Mouse (Mus musculus): ENCODE measurements around the gene Insm1. TPM values are rescaled to one million over a fixed set of nuclear protein-coding genes. Genes with fewer than 3 reads are reported as not detected.

Gene Insm1
- total RNA-seq (2022): 10 to 100 TPM in 2 of 4 experiments, 1 to 10 TPM in 2; 7.0 to 18.3 (median 10.6) TPM

DNA sequence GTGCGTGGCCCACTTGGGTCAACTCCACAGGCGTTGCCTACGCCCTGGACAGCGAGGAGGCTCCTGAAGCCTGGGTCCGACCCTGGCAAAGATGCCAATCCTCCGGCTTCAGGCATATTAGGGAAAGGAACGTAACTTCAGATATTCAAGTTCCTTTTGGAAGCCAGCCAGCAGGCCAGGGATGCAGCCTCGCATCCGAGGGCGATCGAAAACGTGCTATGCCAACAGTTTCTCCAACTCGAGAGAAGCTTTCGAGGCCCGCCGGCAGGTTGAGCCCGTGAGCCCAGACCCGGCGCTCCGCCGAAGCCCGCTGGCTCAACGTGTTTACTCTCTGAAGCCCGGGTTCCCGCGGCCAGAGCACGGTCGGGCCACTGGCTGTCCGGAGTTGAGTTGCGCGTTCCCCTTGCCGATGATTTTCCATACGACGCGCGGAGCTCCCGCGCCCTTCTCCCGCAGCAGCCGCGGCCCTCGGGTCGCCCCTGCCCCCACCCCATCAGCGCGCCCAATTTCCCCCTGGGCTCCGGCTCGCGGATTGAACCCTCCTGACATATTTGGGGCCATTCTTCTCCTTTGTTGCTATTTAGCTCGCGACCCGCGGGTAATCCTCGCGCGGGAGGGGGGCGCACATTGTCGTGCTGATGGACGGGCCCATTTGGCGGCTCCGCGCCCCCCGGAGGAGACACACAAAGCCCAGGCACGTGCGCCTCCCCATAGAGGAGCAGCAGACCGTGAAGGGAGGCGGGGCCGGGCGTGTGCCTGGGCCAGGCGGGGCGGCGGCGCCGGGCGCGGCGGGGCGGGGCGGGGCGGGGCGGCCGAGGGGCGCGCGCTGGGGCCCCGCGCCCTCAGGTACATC is at the start of gene Insm1:
TSS of gene Insm1 (plus strand) at position 846 of the 853 bp plus-strand sequence.
- no peak for DNase-seq

DNA sequence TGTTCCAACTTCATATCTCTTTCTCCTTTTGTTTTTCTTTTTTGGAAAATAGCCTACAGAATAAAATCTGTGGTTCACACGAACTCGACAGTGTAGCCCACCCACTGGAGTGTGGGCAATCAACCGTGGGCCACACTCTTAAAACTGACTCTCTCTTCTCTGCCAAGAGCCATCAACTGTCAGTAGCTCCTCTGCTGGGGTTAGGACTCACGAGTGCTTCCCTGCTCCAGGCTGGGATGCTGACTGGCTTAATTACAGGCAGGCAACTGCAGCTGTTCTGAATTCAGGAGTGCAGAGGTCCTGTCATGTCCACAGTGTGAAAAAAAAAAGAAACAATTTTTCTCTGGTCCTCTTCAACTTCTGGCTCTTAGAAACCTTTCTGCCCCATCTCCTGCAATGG is 49.6 kb upstream of the Insm1 start:
- DNase-seq: no peak

DNA sequence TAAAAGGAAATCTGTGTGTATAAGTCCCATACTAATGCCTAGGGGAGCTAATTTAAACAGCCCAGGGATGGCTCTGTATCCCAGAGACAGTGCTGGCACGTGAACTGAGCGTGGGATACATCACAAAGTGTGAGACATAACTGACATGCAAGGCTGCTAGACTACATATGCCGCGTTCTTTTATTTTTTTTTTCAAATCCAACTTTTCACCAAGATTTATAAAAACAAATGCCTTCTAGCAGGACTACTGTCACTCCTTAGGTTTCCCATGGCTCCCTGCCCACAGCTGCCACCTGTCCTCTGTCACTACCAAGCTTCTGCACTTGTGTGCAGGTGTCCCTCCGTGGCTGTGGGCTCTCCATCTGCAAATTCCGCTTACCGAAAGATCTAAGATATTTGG is 47.5 kb upstream of the Insm1 start:
- no peak for DNase-seq

DNA sequence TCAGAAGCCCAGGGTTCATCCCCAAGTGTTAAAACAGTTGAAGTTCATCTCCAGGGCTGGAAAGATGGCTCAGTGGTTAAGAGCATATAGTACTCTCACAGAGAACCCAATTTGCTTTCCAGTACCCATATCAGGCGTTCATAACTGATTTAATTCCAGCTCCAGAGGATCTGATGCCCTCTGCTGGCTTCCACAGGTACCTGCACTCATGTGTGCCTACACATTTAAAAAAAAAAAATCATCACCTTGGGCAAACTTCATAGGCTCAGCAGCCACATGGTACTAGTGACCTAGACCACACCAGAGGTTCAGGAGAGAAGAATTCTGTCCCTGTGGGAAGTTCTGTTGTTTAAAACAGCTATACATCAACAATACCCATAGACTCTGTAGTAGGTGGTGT is 43.0 kb upstream of the Insm1 start:
- no peak for DNase-seq

DNA sequence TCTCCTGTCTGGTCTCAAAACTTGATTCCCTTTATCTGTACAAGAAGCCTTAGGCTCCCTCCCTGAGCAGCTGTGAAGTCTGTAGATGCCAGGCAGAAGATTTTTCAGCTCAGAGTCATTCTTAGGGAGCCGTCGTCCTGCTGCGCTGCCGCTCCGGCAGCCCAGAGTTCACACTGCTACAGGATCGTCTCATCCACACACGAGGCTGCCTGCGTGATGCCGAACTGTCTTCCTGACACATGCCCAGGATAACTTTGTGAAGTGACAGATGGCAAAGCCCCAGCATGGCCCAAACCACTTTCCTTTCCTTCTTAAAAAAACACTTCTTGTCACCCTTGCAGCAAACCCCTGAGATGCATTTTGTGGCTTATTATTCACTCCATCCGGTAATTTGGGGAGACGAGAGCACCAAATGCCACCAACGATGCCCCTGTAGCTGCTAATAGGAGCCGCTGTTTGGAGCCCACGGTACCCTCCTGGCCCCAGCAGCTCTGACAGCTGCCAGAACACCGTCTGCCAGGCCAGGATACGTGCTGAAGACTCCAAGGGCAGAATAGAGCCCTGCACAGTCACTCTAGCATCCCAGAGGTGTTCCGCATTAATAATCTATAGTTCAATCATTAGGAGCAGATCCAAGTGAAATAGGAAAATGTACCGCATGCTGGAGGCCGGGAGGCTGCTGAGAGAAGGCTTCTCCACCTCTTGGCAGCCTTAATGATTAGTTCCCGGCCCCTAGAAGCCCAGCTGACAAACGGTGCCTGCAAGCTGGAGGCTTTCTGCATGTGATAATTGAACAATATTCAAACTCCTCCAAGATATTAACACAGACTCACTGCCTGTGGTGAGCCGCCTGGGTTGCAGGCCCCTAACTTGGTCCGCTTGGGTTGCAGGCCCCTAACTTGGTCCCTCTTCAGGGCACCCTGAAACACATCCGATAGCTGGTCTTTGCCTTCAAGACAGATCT is 37.6 kb upstream of the Insm1 start:
- DNase-seq: no peak

DNA sequence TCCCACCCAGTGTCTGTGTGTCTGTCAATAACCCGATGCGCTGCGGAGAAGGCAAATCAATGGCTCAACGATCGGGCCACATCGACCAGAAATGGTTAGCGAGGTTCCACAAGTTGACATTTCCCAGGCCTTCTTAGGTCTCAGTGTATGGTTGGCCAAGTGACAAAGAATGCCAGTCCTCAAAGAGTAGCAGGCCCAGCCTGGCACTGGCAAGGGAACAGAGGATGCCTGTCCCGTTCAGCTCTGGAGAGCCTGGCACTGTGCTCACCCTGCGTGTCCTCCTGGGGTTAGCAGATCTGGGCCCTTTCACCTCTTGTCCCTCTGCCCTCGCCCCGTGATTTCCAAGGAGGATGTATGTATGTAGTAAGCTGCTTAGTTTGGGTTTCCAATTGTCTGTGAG is 25.6 kb upstream of the Insm1 start:
- no peak for DNase-seq

DNA sequence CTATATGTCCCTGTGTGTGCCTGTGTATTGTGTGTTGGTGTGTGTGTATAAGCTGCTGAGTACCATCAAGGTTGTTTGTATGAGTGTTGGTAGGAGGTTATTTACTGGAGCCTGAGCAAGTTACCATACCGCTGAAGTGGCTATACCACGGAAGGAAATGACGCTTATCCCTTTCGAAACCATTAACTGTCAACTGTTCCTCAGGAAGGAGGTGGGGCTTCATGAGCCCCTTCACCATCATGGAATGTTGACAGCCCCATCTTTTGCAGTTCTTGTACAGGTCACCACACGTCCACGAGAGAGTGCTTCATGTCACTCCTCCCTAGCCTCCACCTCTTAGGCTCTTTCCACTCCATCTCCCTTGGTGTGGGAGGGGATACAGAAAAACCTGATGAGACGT is 23.8 kb upstream of the Insm1 start:
- DNase-seq: no peak

DNA sequence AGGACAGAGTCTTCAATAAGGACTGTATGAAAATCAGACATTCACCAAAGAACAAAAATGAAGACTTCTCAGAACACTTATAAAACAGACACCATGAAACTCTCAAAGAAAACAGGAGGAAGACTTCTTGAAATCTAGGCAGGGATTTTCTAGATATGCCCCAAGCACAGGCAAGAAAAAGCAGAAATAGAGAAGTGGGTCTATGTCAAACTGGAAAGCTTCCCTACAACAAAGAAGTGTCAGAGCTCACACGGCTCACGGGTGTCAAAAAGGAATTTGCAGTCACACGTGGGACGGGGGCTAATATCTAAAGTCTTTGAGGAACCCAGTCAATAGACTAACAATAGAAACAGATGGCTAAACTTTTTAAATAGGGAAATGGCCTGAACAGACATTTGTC is 10.8 kb upstream of the Insm1 start:
- no peak for DNase-seq

DNA sequence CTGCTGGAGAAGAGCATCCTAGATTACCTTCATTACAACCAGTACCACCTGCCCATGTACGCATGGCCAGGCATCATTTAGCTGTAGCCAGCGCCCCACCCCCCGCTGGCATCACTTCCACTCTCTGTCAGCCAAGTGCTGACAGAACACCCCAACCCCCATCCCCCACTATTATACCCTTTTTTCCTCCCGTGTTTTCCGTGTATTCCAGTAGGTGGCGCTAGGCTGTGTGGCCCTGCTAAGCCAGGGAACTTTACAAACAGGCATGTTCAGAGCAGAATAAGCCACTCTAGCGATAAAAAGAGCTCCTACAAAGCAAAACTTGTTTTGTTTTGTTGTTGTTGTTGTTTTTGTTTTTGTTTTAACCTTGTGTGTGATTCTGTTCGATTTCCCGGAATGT is 7.0 kb upstream of the Insm1 start:
- no peak for DNase-seq

DNA sequence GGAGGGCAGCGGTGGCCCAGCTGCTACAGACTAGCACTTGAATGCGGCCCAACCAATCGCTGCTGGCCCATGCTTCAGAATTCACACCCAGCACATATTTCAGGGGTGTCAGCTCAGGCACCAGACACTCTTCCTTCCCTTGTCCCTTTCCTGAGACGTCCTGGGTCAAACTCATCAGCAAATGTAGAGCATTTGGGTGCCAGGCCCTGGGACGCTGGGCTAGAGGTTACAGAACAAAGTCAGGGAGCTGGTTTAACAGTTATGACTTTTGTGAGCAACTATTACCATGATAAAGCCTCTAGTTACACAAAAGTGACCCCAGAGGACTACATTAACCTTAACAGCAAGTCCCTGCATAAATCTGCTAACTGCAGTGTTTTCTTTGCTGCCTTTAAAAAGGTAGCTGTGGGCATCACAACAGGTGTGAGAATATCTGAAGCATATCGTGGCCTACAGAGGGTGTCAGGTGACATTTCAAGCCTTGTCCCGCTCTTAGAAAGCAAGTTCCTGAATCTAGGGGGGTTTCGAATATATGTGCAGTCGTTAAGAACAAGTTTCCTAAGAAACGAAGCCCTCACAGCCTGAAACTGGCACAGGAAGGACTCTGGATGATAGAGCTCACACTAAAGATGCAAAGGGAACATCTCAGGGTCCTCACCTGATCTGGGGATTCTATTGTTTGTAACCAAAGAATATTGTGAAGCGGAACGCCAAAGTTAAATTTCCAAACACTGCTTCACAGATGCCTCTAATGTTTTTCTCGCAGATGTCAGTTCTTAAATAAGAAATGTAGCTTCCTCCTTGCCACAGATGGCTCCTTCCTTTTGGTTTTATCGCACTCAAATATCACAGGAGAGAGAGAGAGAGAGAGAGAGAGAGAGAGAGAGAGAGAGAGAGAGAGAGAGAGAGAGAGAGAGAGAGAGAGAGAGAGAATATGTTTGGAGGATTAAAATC is 5.3 kb upstream of the Insm1 start:
- DNase-seq: no peak

DNA sequence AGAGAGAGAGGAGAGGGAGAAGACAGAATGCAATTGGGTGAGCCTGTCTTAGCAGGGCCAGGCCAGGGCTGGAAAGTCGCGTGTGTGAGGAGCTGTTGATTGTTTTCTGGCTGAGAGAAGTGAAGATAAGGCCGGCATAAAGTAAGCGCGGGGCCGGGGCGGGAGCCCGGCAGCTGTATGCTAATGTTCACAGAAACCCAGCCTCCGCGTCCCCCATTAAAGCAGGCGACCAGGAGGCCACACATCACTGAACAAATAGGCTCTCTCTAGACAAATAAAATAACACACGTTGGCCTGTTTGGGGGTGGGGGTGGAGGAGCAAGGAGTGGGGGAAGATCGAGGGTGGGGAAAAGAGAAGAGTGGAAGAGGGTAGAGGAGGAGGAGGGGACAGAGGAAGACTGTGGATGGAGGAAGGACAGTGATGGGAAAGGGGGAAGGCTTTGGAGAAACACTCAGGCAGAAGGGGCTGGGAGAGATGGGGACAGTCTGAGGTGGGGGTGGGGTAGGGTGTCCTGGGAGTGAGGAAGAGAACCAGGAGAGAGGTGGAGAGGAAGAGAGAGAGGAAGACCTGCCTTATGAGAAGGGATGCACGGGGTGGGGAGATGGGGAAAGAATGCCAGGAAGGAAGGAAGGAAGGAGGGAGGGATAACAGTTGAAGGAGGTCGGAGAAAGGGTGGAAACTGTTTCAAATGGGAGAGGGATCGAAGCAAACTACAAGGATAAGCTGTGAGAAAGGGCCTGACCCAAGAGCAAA is 4.3 kb upstream of the Insm1 start:
- DNase-seq: no peak

DNA sequence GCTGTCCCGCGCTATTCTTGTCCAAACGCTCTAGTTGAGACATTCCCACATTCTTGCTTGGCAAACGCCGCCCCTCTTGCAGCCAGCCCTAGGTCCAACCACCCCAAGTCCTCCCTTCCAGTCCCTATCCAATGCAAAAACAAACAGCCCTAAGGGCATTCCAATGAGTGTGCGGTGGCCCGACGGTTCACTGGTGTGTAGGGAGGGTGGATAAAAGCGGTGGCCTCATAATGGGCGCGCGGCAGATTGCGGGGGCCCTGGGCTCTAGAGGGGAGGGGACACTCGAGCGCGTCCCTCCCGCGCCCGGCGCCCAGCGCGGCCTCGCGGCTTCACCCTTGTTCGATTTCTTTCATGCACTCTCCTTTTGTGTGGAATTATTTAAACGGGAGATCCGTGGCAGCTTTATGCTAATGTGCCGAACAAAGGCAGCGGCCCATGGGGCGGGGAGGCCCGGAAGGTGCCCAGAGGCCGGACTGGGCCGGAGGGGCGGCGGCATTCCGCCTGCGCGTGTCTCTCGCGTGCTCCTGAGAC is 3.5 kb upstream of the Insm1 start:
- no peak for DNase-seq

DNA sequence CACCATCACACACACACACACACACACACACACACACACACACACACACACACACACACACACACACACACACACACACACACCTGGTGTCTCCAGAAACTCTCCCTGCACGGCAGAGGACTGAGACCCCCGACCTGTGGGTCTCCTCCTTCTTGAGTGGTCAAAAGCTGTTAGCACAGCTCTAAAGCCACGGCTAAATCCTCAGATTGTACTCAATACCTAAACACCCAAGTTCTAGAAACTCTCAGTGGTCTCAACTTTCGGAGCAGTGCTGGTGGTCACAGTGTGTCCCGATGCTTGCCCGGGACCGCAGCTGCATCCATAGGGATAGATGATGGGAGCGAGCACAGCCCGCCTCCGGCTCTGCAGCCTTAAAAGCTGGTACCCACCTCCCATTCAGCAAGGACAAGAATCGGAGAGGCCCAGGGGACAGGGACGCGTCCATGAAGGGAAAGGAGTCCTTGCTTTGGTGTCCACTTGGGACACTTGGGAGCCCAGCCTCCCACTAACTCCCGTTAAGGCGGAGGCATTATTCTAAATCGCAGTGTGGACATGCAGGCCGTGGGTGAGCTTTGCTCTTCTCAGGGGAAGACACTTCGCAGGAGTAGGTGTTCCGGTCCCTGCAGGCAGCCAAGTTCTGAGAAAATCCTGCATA is 2.7 kb upstream of the Insm1 start:
- no peak for DNase-seq

DNA sequence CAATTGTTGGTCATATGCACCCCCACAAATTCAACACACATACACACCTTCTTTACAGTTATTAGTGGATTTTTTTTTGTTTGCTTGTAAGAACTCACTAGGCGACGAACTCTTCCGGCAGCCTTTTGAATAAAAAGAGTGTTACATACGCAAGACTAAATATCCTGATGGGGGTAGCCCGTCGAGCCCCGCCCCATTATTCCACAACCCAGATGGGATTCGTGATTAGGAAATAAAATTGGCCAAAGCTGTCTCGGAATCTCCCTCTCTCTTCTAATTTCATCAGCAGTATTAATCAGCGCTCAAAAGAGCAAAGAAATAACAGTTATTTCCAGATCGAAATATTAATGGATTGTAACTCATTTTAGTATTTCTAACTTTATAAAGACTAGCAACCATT is 1.9 kb upstream of the Insm1 start:
- no peak for DNase-seq

DNA sequence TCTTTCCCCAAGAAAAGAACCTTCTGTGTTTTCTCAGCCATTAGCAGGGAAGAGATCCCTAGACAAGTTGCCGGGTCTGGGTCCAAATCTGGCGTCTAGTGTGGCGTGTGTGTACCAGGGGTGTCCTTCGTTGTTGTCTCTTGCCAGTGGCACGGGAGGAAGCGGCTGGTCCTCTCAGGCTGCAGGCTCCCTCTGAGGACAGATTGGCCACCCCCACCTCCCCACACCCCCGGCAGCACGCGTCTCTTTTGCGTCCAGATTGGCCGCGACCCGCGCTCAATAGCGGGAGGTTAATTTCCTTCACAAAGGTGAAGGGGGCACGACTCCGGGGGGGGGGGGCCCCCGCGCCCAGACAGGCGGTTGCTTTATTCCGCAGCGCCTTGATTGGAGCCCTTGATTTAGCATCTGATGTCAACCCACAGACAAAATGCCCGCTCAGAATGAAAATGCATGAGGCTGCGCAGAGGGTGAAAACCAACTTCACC is 1.1 kb upstream of the Insm1 start:
- DNase-seq: no peak

DNA sequence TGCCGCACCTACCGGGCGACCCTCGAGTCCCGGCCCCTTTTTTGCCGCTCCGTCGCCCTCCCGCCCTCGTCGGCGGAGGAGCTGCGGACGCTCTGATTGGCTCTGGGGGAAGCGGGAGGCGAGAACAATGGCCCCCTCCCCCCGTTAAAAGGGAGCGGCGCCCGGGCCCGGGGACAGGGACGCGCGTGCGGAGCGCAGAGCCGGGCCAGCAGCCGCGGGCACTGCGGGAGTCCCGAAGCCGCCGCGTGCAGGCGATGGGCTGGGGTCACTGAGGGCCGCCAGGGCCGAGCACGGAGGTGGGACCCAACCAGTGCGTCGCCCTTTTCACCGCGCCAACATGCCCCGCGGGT is 183 bp downstream of the Insm1 start:
- DNase-seq: no peak

DNA sequence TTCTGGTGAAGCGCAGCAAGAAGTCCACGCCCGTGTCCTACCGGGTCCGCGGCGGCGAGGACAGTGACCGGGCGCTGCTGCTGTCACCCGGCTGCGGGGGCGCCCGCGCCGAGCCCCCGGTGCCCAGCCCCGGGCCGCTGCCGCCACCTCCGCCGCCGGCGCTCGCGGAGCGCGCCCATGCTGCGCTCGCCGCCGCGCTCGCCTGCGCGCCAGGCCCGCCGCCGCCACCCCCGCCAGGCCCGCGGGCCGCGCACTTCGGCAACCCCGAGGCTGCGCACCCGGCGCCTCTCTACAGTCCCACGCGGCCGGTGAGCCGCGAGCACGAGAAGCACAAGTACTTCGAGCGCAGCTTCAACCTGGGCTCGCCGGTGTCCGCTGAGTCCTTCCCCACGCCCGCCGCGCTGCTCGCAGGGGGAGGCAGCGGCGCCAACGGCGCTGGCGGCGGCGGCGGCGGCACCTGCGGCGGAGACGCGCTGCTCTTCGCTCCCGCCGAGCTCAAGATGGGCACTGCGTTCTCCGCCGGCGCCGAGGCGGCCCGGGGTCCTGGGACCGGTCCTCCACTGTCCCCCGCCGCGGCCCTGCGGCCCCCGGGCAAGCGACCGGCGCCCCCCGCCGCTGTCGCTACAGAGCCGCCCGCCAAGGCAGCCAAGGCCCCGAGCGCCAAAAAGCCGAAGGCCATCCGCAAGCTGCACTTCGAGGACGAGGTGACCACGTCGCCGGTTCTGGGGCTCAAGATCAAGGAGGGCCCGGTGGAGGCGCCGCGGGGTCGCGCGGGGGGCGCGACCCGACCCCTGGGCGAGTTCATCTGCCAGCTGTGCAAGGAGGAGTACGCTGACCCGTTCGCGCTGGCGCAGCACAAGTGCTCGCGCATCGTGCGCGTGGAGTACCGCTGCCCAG is 806 bp downstream of the Insm1 start:
- no peak for DNase-seq

DNA sequence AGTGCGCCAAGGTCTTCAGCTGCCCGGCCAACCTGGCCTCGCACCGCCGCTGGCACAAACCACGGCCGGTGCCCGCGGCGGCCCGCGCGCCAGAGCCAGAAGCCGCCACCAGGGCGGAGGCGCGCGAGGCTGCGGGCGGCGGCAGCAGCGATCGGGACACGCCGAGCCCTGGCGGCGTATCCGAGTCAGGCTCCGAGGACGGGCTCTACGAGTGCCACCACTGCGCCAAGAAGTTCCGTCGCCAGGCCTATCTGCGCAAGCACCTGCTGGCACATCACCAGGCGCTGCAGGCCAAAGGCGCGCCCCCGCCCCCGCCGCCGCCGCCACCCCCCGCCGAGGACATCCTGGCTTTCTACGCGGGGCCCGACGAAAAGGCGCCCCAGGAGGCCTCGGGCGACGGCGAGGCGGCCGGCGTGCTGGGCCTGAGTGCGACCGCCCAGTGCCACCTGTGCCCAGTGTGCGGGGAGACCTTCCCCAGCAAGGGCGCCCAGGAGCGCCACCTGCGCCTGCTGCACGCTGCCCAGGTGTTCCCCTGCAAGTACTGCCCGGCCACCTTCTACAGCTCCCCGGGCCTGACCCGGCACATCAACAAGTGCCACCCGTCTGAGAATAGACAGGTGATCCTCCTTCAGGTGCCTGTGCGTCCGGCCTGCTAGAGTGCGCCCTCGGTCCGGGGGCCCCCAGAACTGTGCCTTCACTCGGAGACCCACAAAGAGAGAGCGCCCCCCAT is 1.6 kb downstream of the Insm1 start:
- DNase-seq: no peak

DNA sequence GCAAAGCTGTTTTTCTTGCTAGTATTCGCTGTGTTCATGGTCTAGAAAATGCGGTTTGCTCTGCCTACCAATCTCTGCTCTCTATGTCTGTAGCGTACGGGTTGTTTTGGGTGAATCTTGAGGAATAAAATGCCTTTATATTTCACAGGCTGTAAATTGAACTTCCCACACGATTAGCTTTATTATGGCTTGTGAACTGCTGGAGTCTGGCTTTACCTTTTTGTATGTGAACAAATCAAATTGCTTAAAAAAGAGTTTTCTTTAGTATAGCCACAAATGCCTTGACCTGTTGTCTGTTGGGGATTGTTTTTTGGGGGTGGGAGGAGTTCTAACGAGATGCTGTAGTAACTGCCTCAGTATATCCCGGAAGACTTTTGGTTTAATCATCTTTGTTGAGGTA is 2.4 kb downstream of the Insm1 start:
- DNase-seq: no peak
